10 mouse cellular contexts compared by ENCODE assay signal in genomic region chr9:43699417-43700225, GRCm38 (mm10). TPM values are rescaled to one million over a fixed set of nuclear protein-coding genes. Genes with fewer than 3 reads are reported as not detected.
DNase-seq lines count a peak whose midpoint lies in the region; ATAC-seq lines count a peak whose summit lies in the region.
"Had no signal": no experiment of that assay in that cellular context is flagged by ENCODE, and none has a peak within 500 bp of the region (broad histone marks: within the 10 kb centered on the region; RNA-seq: fewer than 3 reads in every experiment).

No protein-coding gene starts in this region.

- H3K4me2 ChIP-seq in hindbrain, embryonic 15.5 days: no peak overlapping the region
- H3K4me2 ChIP-seq in midbrain, embryonic 16.5 days (ENCODE audit: low read length): no peak overlapping the region
- H3K4me2 ChIP-seq: heart, embryonic 15.5 days had no signal

- ATAC-seq in frontal cortex, adult (ENCODE audit: low TSS enrichment): peak; percentile 34; the same call in 1 of the 2 replicates
- ATAC-seq in hindbrain, embryonic 15.5 days (ENCODE audit: low FRiP score, low read depth): peak; percentile 83
- peak; percentile 82 for ATAC-seq in midbrain, embryonic 16.5 days
- no peak for ATAC-seq in megakaryocyte-erythroid progenitor cell, adult 5-6 weeks (replicated peaks; ENCODE audit: low FRiP score, low TSS enrichment, poor library complexity, severe bottlenecking)

- H3K9me3 ChIP-seq in hindbrain, embryonic 15.5 days: no peaks in the 10 kb centered on the region
- no peaks in the 10 kb centered on the region for H3K9me3 ChIP-seq in midbrain, embryonic 16.5 days (replicated peaks; ENCODE audit: control insufficient read depth, low read length, poor library complexity, severe bottlenecking)
- H3K9me3 ChIP-seq: heart, embryonic 15.5 days had no signal

- no peak overlapping the region for H3K9ac ChIP-seq in hindbrain, embryonic 15.5 days
- H3K9ac ChIP-seq in midbrain, embryonic 16.5 days (ENCODE audit: low read depth, low read length): no peak overlapping the region
- H3K9ac ChIP-seq: heart, embryonic 15.5 days had no signal

- no peaks in the 10 kb centered on the region for H3K27me3 ChIP-seq in hindbrain, embryonic 15.5 days
- H3K27me3 ChIP-seq in midbrain, embryonic 16.5 days (ENCODE audit: control insufficient read depth, insufficient read depth, low read depth, low read length): no peaks in the 10 kb centered on the region

- no peak for DNase-seq in frontal cortex, postnatal 36 days (ENCODE audit: low spot score in 2 of 2)
- DNase-seq in brain, embryonic 18.5 days (ENCODE audit: low read depth, low spot score): peak; percentile 51
- DNase-seq in urinary bladder, adult 2 months (ENCODE audit: low spot score): no peak
- no peak for DNase-seq in left cerebral cortex, adult 9 months (ENCODE audit: low spot score in 2 of 2)
- DNase-seq: right cerebral cortex, adult 18-20 months had no signal

- H3K36me3 ChIP-seq in hindbrain, embryonic 15.5 days: no peaks in the 10 kb centered on the region
- H3K36me3 ChIP-seq in midbrain, embryonic 16.5 days (ENCODE audit: control insufficient read depth, insufficient read depth, low read length): no peaks in the 10 kb centered on the region
- H3K36me3 ChIP-seq: heart, embryonic 15.5 days had no signal

- H3K27ac ChIP-seq in hindbrain, embryonic 15.5 days (replicated peaks): peak overlapping the region; percentile 23
- peak overlapping the region; percentile 32; the same call in 1 of the 2 replicates for H3K27ac ChIP-seq in midbrain, embryonic 16.5 days (ENCODE audit: low read length)
- H3K27ac ChIP-seq: heart, embryonic 15.5 days had no signal

- peaks cover 22% of the 10 kb centered on the region for H3K4me1 ChIP-seq in hindbrain, embryonic 15.5 days (replicated peaks)
- H3K4me1 ChIP-seq in midbrain, embryonic 16.5 days (ENCODE audit: control insufficient read depth, insufficient read depth, low read length): no peaks in the 10 kb centered on the region; the same call in 1 of the 2 replicates
- H3K4me1 ChIP-seq: heart, embryonic 15.5 days had no signal

- 24% methylated on average over 11 of the region's 11 CpGs for WGBS in hindbrain, embryonic 15.5 days
- 32% methylated on average over 11 of the region's 11 CpGs for WGBS in midbrain, embryonic 16.5 days

- no peak overlapping the region for H3K4me3 ChIP-seq in hindbrain, embryonic 15.5 days
- no peak overlapping the region for H3K4me3 ChIP-seq in midbrain, embryonic 16.5 days (ENCODE audit: low read depth, low read length)
- H3K4me3 ChIP-seq: heart, embryonic 15.5 days had no signal

RNA-seq across cellular contexts. Expression of gene Nectin1, which starts 44.2 kb away (rescaled TPM):
- 14.8 and 16.2 TPM in 2 replicates for polyA plus RNA-seq in hindbrain, embryonic 15.5 days (2015; fragmentation: Nextera tagmentation; extraction: Ambion mirVana)
- polyA plus RNA-seq in midbrain, embryonic 16.5 days (2015; fragmentation: Nextera tagmentation; extraction: Ambion mirVana): 13.2 and 13.4 TPM in 2 replicates
- polyA plus RNA-seq in urinary bladder, adult 2 months (2012; rRNA removed): 13.8 and 28.1 TPM in 2 replicates
- 2.5 and 3.0 TPM in 2 replicates for total RNA-seq in megakaryocyte-erythroid progenitor cell, adult 5-6 weeks (2014; fragmentation: Nextera tagmentation)
- total RNA-seq in megakaryocyte-erythroid progenitor cell, adult 5-6 weeks (2017): 0.94 and 1.8 TPM in 2 replicates
